Mouse (Mus musculus) urinary bladder, postnatal 4 days (tissue): Measurements from ENCODE around the gene Slbp.

Experiments used
- DNase-seq, 2 experiments: peaks; one replicate each; pipeline ENCODE4 v3.0.0; 2021 to 2022; ENCODE audit warnings: low spot score in 2 of 2

Slbp gene

DNA sequence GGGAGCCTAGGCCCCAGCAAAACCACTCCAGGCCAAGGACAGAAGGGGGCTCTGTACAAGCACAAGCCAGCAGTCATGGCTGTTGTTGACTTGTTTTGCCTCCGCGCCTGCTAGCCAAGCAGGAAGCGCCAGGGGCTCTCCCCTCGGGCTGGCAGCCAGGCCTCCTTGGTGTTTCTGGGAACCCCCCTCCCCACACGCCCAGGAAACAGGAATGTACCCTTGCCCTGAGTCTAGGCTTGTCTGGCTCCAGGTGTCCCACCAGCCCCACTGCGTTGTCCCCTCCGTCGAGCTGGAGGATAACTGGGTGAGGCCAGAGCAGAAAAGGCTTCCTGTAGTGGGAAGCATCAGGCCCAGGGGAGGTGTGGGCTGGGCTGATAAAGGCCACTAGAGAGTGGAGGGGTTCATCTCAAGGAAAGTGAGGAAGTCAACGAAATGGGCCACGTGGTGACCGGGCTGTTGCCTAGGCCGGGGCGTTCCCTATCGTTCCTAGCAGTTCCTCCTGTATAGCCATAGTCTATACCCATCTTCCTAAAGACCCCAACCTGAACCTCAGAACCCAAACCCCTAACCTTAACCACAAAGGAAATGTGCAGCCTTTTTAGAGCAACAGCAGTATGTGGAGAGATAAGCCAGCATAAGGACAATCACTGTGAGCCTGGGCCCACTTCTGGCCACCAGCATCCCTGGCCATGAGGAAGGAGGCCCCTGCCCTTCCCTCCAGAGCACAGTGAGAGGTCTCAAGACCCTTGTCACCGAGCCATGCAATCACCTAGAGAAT, 29.4 kb upstream of the Slbp start:
- DNase-seq = no peak

GRCm38 (mm10) chr5:33681044-33681443, 28.7 kb upstream of the Slbp start:
- no peak for DNase-seq

GRCm38 (mm10) chr5:33678244-33678643, 25.9 kb upstream of the Slbp start:
- DNase-seq = no peak

- peak in 1 of 2 experiments; percentile 69 for DNase-seq
Observed at GRCm38 (mm10) chr5:33675964-33676363, 23.6 kb upstream of the Slbp start.

GRCm38 (mm10) chr5:33674439-33674838, 22.1 kb upstream of the Slbp start:
- DNase-seq = no peak

- DNase-seq = no peak
Observed at GRCm38 (mm10) chr5:33671659-33672058, 19.3 kb upstream of the Slbp start.

DNA sequence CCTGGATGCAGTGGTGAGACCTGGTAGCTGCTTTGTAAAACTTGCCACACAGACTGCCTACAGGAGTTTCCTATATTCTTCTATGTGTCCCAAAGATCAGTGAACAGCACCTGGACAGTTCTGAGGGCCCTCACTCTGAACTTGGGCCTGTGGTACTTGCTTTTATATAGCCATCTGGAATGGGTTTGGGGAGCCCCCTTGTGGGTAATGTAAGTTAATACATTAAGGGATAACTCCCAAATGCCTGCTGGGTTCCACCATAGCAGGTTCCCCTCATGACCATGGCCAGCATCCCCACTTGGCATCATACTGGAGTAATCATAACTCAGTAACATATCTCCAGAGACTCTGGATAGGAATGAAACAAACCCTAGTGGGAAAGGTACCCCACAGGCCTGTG, 15.8 kb upstream of the Slbp start:
- no peak for DNase-seq

GRCm38 (mm10) chr5:33658664-33659050, 6.3 kb upstream of the Slbp start:
- no peak for DNase-seq

DNA sequence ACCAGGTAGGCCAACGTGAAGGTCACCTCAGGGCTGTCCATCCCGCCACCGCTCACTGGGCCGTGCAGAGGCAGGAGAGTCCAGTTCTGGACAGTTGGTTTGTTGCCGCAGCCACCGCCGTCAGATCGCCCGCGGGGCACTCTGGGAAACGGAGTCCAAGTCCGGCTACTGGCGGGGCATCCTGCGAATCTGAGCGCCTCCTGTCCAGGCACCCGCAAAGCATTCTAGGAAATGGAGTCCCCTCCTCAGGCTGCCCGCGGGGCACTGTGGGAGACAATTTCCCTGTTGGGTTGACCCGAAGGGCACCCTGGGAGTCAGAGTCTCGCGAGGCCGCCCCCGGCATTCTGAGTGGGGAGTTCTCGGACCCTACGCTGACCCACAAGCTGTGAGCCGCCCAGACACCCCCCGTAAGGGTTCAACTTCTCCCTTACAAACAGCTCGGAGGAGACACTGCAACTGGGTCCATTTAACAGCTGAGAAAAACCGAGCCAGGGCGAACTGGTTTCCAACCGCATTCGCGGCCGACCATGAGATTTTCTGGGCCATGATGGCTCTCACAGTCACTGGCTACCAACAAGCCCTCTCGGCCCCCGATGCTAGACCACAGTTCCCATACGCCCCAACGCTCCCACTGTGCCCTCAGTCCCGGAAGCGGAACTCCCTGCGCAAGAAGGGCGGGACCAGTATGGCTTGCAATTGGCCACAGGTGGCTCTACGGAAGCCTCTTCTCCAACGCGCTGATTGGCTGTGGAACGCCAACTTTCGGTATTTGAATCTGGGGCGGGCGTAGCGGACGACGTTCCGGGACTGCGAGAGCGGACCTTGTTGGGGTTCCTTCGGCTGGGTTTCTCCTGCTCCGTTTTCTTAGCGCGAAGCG, 5.7 kb upstream of the Slbp start, which contains the start of the genes Tacc3 and Tmem129:
TSS of gene Tacc3 (plus strand) at position 342 of the 877 bp plus-strand sequence.
TSS of gene Tmem129 (minus strand) at position 630 of the 877 bp plus-strand sequence.
- DNase-seq = peak; percentile 95 to 96

GRCm38 (mm10) chr5:33657251-33657786, 4.9 kb upstream of the Slbp start:
- no peak for DNase-seq

- DNase-seq = no peak
Observed at GRCm38 (mm10) chr5:33656739-33657138, 4.4 kb upstream of the Slbp start.

GRCm38 (mm10) chr5:33655251-33655840, 3.0 kb upstream of the Slbp start:
- no peak for DNase-seq

GRCm38 (mm10) chr5:33654424-33654823, 2.0 kb upstream of the Slbp start:
- DNase-seq = no peak

- no peak for DNase-seq
Observed at GRCm38 (mm10) chr5:33652783-33653173, 404 bp upstream of the Slbp start.

DNA sequence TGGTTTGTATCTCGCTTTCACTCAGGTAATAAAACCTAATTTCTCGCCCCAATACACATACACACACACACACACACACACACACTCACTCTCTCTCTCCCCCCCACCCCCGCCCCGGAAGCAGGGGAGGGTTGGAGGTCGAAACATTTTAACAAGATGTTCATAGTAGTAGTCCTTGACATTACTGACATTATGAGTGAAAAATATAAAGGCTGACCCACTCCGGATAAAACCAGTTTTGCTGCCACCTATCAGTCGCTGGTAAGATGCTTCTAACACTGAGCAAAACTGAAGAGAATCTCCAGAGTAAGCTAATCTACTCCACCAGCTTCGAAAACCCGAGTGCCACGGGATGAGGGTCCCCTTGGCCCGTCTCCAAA, 843 bp downstream of the Slbp start:
- no peak for DNase-seq

DNA sequence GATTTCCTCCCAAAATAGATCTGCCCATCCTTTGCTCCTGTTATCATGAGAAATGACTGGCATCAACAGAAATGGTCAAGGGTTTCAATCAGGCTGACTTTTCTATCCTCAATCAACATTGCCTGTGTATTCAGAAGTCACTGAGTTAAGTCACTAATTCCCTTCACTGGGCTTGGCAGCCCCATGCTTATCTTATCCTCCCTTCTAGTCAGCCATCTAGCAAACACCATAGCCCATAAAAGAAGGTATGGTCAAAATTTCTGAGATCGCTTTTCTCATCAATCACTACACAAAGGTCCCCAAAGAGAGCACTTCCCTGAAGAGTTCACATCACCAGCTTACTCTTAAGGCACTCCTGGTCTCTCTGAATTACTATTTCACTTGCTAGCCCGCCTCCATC, 1.4 kb downstream of the Slbp start:
- DNase-seq = no peak

GRCm38 (mm10) chr5:33640652-33641051, 11.7 kb downstream of the Slbp start:
- no peak for DNase-seq

- no peak for DNase-seq
Observed at GRCm38 (mm10) chr5:33638826-33639225, 13.5 kb downstream of the Slbp start.

DNA sequence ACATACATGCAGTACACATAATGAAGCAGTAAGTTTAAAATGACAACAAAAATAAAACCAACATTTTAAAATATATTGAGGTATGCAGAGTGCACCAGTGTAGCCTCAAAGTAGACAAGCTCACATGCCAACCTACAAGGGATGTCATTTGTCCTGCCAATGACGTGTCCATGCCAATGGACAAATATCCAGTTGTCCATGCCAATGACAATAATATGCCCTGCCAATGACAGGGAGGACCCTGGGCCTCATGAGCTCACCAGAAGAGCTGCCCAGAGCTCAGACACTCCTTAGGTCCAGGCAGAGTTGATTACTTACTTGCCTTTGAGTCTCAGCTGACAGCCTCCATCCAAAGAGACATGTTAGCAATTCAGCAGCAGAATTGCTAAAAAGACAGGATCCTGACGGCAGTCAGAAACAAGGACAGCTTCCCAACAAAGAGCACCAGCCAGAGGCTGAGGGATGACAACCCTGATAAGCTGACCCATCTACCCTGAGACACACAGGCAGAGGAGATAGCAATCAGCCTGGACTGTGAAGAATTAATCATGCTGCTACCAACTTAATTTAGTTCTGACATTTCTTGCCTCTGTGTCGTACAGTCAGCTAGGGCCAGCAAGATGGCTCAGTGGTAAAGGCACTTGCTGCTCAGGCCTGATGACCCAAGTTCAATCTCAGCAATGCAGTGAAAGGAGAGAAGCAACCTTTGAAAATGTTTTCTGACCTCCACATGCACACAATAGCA, 14.6 kb downstream of the Slbp start:
- DNase-seq = no peak

- no peak for DNase-seq
Observed at GRCm38 (mm10) chr5:33635361-33635760, 17.0 kb downstream of the Slbp start.

- DNase-seq = no peak
Observed at GRCm38 (mm10) chr5:33632526-33632925, 19.8 kb downstream of the Slbp start.
